Mouse (Mus musculus) layer of hippocampus, adult 9-10 months (tissue): ENCODE results near the gene Rbm33.

Source experiments
- DNase-seq: peaks from one replicate; pipeline ENCODE4 v3.0.0; 2022; ENCODE audit warnings: low spot score

Rbm33 gene

GRCm38 (mm10) chr5:28324457-28324856, 7.5 kb downstream of the Rbm33 start:
- no peak for DNase-seq

GRCm38 (mm10) chr5:28329024-28329806, 12.3 kb downstream of the Rbm33 start:
- DNase-seq: no peak

DNA sequence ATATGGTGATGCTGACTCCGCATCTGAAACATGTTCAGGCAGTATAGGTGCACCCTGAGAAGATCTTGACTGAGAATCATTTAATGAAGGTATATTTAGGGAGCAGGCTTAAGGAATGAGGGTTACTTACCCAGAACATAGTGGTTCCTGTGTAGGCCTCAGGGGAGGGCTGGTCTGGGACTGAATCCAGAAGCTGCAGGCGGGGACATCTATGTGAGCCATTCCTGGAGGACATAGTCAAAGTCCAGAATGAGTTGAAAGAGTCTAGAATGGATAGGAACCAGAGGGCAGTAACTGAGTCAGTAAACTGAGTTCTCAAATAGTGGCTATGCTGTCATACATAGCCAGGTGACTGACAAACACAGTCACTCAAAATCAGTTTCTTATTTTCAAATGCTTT, 16.8 kb downstream of the Rbm33 start:
- DNase-seq: no peak

GRCm38 (mm10) chr5:28351857-28352513, 35.1 kb downstream of the Rbm33 start:
- no peak for DNase-seq

GRCm38 (mm10) chr5:28355614-28356013, 38.7 kb downstream of the Rbm33 start:
- DNase-seq: no peak

DNA sequence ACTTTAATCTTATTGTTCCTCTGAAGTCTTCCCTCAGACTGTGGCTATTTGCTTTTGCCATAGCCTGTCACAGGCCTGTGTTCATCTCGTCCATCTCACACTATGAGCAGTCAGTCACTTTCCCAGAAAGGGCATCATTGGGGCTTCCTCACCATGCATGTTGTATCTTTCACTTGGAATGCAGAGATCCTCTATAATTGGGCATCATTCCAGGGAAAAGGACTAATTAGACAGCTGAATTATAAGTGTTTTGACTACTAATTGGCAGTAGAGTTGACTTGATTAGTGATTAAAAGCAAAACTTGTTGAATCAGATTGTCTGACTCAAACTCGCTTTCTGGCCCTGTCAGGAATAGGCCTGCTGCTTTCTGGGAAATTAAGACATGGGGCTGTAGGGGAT, 43.8 kb downstream of the Rbm33 start:
- DNase-seq: no peak

DNA sequence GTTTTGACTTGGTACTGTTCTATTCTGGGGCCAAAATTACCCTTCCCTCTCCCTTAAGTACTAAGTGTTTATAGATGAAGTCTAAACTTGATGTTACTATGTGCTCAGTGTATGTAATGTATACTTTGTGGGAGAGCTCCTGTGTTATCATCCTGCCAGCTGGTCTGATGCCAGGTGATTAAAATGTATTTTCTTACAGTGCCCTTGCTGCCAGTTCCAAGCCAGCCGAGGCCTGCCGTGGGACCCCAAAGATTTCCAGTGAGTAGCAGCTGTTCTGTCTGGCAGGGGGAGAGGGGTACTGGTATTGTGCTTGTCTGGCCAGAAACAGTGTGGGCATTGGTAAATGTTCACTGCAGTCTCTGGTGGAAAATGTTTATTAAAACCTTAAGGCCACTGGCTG, 51.1 kb downstream of the Rbm33 start:
- DNase-seq: no peak

- no peak for DNase-seq
These were observed 53.9 kb downstream of the Rbm33 start for GRCm38 (mm10) chr5:28370836-28371235.

DNA sequence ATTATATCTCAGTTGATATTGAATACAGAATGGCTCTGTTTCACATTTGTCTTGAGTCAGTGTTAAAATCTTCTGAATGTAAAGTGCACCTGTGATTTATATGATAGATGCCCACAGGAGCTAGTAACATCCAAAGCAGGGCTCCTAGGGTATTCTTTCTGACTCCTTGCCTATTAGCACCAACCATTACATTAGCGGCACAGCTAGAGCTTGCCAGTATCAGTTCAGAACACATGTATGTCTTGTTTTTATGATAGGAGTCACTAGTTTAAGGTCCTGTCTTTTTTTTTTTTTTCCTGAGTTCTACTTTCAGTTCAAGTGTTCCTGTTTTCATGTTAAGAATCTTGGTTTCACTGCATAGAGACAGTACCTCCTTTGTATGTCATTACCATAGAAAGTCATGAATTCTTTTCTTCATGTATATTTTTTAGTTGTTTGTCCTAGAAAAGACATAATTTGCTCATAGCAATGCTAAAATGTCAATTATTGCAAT, 55.3 kb downstream of the Rbm33 start:
- DNase-seq: no peak

DNA sequence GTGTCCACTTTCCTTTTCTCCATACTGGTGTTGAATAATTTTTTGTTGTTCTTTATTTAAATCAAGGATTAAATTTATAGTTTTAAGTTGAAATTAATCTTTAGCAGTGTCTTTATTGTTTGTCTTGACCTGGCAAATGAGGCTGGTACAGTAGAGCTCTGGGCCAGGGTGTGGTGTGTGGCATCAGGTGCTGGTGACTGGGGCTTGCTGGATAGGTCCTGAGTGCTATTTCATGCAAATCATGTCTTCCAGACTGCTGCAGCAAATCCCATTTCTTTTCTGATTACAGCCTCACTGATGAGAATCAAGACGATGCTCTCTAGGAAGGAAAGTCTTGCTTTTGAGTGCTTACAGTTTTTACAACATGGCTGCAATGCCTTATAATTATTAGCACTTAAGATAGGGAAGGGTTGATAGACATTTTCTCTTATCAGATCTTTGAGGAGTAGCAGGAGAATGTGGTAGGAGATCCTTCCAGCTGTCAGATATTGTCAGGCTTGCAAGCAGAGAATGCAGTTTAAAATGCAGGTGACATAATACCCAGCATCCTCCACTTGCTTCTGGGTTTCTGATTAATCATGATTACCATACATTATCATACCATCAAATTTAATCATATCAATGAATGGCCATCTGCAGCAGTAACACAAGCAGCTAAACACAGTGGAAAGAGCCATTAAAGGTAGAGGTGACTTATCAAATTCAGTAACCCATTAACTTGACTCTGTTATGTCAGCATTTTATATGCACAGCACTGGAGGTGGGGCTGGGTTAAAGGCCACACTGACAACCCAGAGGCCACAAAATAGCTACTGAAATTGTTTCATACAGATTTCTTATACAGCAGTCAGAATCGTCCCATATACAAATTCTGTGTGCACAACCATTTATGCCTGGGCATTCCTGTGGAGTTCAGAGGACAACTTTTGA, 56.8 kb downstream of the Rbm33 start:
- DNase-seq: no peak

GRCm38 (mm10) chr5:28377299-28377698, 60.4 kb downstream of the Rbm33 start:
- DNase-seq: no peak

DNA sequence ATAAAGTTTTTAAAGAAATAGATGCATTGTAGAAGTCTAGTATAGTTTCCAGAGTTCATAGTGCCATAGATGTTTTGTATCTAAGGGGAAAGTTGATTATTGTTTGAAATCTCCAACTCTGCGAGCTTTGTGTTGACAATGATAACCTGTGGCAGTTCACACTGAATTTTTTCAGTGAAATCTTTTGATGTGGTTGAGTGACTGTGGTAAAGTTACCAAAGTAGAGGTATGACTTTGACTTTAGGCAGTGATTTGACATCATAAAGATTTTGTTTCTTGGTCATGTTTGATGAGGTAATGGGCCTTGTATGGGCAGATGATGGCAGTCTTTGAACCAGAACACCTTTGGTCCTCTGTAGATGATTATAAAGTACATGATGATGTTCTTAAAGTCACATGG, 65.4 kb downstream of the Rbm33 start:
- no peak for DNase-seq

GRCm38 (mm10) chr5:28386783-28387182, 69.9 kb downstream of the Rbm33 start:
- no peak for DNase-seq

- no peak for DNase-seq
These were observed 70.7 kb downstream of the Rbm33 start for GRCm38 (mm10) chr5:28387531-28388179.

DNA sequence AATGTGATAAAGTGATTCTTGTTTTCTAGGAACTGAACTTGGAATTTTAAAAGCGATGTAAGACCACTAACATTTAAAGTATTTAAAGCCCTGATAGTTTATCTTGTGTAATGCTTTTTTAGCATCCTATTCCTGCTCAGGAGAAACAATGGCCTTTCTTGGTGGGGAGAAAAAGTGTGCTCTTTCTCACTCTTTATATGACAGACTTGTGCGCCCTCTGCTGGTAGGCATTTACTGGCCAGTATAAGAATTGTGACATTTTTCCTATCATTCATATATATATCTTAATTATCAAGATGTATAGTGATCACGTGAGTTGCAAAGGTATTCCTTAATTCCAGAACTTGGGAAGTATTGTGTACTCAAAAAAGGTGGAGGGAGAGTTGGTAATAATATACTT, 71.3 kb downstream of the Rbm33 start:
- peak; percentile 66 for DNase-seq

GRCm38 (mm10) chr5:28390189-28390588, 73.3 kb downstream of the Rbm33 start:
- no peak for DNase-seq

DNA sequence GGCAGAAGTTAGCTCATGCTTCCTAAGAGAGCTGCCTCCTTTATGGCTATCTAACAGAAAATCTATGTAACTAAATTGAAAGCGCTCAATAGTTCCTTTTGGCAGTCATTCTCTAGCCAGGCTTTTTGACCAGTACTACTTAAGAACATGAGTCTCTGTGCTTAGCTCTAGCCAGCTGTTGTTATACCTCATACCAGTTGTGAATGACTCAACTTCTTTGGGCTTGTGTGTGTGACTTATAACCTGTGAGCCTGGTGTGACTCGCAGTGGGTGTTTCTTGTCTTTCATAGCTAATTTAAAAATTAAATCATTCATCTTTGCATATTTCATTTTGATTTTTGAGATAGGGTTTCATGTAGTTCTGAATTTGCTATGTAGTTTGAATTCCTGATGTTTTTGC, 80.4 kb downstream of the Rbm33 start:
- no peak for DNase-seq

DNA sequence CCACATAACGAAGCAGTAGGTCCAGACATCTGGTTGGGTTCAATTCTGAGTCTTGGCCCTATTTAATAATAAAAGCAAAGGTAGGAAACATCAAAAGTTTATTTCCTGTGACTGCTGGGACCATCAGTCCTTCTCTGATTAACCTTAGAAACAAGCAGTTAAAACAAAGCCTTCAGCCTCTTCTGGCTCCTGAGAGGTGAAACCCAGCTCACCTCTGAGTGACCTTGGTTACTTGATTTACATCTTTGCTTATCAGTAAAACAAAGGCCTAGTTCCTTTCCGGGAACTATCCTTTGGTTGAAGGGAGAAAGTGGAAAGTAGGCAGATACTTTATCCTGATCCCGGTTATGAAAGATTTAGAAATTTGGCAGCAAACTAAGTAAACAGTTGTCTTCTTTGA, 81.8 kb downstream of the Rbm33 start:
- DNase-seq: no peak

- DNase-seq: no peak
These were observed 82.7 kb downstream of the Rbm33 start for GRCm38 (mm10) chr5:28399451-28400115.

DNA sequence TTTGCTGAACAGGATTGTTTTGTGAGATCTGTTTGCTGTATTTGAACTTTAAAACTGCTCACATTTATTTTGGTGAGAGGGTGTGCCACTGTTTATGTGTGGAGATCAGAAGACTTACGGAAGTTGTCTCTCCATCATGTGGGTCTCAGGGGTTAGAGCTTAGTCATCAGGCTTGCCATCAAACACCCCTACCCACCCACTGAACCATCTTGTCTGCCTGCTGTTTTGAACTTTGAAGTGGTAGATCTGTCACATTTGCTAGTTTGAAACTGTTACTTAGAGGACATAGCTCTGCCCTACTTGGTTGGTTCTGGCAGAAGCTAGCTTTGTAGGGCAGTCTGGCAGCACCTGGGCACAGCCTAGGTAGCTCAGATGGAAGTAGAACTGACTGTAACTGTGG, 85.8 kb downstream of the Rbm33 start:
- DNase-seq: no peak

GRCm38 (mm10) chr5:28406662-28407061, 89.7 kb downstream of the Rbm33 start:
- DNase-seq: no peak
